Mouse (Mus musculus): ENCODE data around the gene Fer.

Gene Fer

DNA sequence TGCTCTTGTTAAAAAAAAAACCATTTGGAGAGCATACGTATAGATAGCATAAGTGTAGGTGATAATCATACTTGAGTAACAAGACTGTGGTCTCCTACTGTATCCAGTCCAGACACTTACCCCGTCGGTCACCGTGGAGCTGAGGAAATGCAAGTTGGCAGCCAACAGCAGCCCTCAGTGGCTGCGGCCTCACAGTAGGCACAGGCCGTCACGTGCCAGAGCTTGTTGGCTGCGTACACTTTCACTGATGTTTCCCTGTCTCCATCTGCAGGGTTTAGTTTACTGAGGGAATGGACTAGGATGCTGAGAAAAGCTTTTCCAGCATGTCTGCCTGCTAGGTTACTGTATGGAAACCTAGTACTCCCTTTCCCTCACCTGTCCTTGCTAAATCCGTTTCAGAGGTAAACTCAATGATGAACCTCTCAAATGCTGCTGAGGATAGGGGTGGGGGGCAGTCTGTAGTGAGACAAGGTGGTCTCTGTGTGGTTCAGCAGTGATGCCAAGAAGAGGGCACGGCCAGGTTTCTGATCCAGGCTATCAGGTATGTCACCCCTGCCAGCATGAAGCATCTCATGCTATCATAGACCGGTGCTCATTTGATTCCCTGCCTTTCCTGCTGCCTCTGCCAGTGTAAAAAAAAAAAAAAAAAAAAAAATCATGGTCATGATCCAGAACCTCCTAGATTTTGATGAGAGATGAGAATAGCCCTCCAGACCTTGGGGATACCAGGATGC lies 224.2 kb downstream of the Fer start:
- DNase-seq (ENCODE audit: low read depth, low spot score) = no peak

- no peak for DNase-seq (ENCODE audit: low read depth, low spot score)
Observed at GRCm38 (mm10) chr17:64087871-64088270, 225.0 kb downstream of the Fer start.

GRCm38 (mm10) chr17:64093716-64094115 lies 230.9 kb downstream of the Fer start:
- DNase-seq (ENCODE audit: low read depth, low spot score) = no peak

- DNase-seq (ENCODE audit: low read depth, low spot score) = no peak
Observed at GRCm38 (mm10) chr17:64096811-64097210, 233.9 kb downstream of the Fer start.

GRCm38 (mm10) chr17:64097788-64098359 lies 235.0 kb downstream of the Fer start:
- DNase-seq (ENCODE audit: low read depth, low spot score) = no peak

DNA sequence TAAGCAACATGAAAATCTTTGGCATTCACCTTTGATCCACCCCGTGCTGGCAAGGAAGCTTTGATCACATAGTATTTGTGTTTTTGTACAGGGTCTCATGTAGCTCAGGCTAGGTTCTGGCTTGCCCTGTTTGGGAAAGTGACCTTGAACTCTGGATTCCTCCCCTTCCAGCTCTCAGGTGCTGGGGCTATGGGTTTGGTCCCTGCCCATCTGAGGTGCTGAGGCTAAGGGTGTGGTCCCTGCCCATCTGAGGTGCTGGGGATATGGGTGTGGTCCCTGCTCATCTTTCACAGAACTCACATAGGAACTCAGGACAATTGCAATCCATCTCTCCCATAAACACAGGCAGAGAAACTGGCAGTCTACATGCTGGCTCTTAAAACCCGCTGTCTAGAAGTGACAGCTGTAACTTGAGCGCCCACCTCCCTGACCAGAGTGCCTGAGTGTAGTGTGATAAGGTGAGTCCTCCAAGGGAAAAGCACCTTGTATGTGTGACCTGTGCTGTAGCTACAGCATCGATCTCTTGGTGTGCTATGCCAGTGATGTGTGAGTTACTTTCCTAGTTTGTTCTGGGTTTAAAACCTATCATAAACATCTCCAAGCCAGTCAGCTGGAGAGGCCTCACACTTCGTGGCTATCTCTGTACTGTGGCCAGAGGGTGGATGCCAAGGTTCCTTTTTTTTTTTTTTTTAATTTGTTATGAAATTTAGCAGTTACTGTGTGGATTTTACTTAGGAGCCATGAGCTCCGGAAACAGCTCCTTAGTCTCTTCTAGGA lies 236.7 kb downstream of the Fer start:
- no peak for DNase-seq (ENCODE audit: low read depth, low spot score)

DNA sequence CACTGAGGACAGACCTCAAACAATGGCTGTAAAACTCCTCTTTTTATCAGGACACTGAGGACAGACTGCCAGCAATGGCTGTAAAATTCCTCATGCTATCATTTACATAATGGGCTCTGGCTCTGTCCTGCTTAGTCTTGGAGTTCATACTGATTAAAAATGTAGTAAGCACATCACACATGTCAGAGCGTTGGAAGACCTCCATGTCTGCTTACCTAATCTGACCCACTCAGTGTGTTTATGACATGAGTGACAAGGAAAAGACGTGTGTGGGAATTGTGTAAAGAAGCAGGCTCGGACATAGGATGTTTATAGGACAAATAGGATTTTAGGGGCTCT lies 237.3 kb downstream of the Fer start:
- no peak for DNase-seq (ENCODE audit: low read depth, low spot score)

GRCm38 (mm10) chr17:64108773-64109172 lies 245.9 kb downstream of the Fer start:
- no peak for DNase-seq (ENCODE audit: low read depth, low spot score)

DNA sequence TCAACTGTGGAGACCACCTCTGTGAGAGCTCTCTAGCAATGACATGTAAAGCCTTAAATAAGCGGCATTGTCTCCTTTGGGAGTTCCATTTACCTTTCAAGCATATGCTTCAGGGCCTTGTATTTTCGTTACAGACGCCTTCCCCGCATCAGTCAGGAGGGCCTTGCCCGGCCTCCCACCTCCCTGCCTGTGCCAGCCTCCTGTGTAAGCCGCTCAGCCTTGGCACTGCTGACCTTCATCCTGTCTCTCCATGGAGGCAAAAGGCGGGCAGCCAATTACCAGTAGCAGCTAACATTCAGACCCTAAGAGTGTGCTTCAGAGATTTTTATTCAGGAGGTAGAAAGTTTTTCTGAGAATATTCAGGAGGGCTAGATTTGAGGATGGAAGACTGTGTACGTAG lies 247.0 kb downstream of the Fer start:
- DNase-seq (ENCODE audit: low read depth, low spot score) = no peak

DNA sequence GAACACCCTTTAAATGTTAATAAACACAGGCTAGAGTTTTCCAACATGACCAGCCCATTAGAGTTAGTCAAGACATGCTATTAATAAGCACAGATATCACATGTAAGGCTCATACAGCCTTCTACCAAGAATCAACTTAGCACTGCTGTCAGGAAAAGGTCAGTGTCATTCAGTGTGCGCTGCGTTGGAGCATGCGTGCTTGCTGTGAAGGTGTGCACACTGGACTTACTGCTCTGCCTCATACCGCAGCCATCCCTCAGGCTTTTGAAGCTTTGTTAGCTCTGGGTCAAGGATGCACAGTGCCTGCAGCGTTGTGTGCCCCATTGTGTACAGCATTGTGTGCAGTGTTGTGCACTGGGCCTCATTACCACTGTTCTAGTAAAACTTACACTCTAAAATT lies 250.8 kb downstream of the Fer start:
- DNase-seq (ENCODE audit: low read depth, low spot score) = no peak

DNA sequence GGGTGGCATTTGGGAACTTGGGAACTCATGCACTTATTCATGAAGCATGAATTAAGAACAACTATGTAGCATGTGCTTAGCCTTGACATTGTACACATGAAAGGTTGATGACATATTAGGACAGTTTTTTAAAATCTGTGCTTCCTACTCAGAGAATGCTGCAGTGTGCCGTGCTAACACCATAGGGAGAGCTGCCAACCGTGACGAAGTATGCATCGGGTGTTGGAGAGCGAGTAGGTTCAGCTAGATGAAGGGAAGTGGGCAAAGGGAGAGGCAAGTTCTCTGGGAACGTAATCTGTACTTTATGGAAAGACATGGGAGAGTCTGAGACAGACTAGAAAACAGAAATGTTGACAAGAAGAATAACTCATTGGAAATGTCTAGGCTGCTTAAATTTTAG lies 253.9 kb downstream of the Fer start:
- no peak for DNase-seq (ENCODE audit: low read depth, low spot score)

GRCm38 (mm10) chr17:64119697-64120288 lies 256.9 kb downstream of the Fer start:
- no peak for DNase-seq (ENCODE audit: low read depth, low spot score)

- no peak for DNase-seq (ENCODE audit: low read depth, low spot score)
Observed at GRCm38 (mm10) chr17:64122556-64122955, 259.7 kb downstream of the Fer start.

GRCm38 (mm10) chr17:64123732-64124131 lies 260.9 kb downstream of the Fer start:
- no peak for DNase-seq (ENCODE audit: low read depth, low spot score)

- DNase-seq (ENCODE audit: low read depth, low spot score) = no peak
Observed at GRCm38 (mm10) chr17:64126904-64127303, 264.0 kb downstream of the Fer start.

- no peak for DNase-seq (ENCODE audit: low read depth, low spot score)
Observed at GRCm38 (mm10) chr17:64129750-64130149, 266.9 kb downstream of the Fer start.

- no peak for DNase-seq (ENCODE audit: low read depth, low spot score)
Observed at GRCm38 (mm10) chr17:64130356-64130755, 267.5 kb downstream of the Fer start.

- DNase-seq (ENCODE audit: low read depth, low spot score) = no peak
Observed at GRCm38 (mm10) chr17:64132183-64132582, 269.3 kb downstream of the Fer start.

DNA sequence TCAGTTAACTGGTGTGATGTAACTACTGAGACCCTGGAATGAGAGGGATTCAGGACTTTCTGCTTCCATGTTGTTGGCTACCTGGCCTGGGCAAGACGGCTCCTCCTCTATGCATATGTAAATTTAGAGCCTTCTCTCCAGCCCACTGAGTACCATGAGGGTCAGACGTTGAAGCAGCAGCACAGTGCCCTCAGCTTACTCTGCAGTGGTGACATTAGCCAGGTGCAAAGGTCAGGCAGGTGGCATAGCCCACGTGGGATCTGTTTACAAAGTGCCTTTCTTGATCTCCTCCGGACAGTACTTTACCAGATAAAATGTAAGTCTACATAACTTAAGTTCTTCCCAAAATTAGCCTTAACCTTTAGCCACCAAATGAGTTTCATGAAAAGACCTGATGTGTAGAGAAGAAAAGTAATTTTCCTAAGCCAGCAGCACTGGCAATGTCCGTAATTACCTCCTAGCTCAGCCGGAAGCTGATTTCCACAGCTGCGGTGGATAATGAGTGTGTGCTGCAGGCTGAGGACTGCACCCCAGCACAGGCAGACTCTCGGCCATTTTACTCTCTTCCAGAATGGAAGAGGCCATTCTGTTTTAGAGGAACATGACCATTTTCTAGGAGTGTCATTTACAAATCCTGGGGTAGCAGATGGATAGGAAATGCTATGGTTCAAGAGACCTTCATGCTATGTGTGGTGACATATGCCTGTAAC lies 273.2 kb downstream of the Fer start:
- DNase-seq (ENCODE audit: low read depth, low spot score) = no peak

- no peak for DNase-seq (ENCODE audit: low read depth, low spot score)
Observed at GRCm38 (mm10) chr17:64138036-64138717, 275.3 kb downstream of the Fer start.

DNA sequence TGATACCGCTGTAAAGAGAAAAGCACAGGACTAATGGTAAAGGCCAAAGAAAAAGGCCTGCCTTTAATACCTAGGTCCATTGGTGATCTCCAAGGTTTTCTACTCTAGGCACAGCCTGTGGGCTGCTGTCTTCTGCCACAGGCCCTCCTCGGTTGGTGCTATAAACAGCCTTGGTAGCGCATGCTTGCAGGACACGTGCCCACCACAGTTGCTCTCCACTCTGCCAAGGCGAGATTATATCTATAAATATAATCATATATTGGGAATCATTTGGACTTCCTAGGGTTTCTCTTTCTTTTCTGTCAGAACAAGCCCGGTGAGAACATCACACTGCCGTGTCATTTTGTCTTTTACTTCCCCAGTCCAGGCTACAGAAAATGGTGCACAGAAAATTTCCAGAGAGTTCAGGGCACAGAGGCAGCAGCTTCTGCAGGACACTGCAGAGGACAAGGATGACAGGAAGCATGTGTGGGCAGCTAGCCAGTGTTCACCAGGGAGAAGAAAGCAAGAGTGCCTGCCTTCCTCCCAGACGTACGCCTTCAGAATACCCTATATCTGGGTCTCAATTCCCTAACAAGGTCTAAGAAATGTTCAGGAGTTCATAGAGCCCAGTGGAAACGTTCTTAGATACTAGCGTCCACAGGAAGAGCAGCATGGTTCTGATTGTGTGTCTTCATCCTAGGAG lies 276.5 kb downstream of the Fer start:
- DNase-seq (ENCODE audit: low read depth, low spot score) = no peak

Measured in CD4-positive, CD25-positive, alpha-beta regulatory T cell, adult 2 months (primary cell).